Mouse (Mus musculus) embryonic fibroblast, embryonic 13.5 days (primary cell): ENCODE results near the gene Osbpl2. TPM values are rescaled to one million over a fixed set of nuclear protein-coding genes. Genes with fewer than 3 reads are reported as not detected.

Experiments
- H3K27ac ChIP-seq: 2 replicates; pipeline ENCODE4 v1.5.1; 2012; ENCODE audit warnings: low read length, control low read depth, inconsistent platforms; ENCODE audit not compliant: insufficient read depth
- H3K4me1 ChIP-seq: 2 replicates; pipeline ENCODE4 v1.6.1; 2011; ENCODE audit warnings: low read length; ENCODE audit not compliant: control insufficient read depth, insufficient read depth
- H3K4me3 ChIP-seq: 2 replicates; pipeline ENCODE4 v1.5.1; 2011; ENCODE audit warnings: mild to moderate bottlenecking, control low read depth, low read length; ENCODE audit not compliant: insufficient read depth
- CTCF ChIP-seq: IDR thresholded peaks from 2 replicates; pipeline ENCODE4 v1.5.1; 2011; ENCODE audit warnings: mild to moderate bottlenecking, control low read depth, low read length, moderate library complexity, borderline replicate concordance; ENCODE audit not compliant: insufficient read depth
- POLR2A ChIP-seq: IDR thresholded peaks from 2 replicates; pipeline ENCODE4 v1.6.1; 2011; ENCODE audit warnings: low read depth, mild to moderate bottlenecking, control low read depth, low read length, moderate library complexity
- polyA plus RNA-seq: library from polyadenylated mRNA; stranded (reverse); fragments of >200 nt; gene quantifications from 2 replicates; pipeline ENCODE4 v1.2.4, GENCODE M21; 2011; ENCODE audit warnings: low read depth; ENCODE audit not compliant: missing spikeins, insufficient read length

The Osbpl2 gene
- polyA plus RNA-seq, 1 experiment: 39.3 TPM

- H3K27ac ChIP-seq: no peak overlapping the region
- no peak overlapping the region for H3K4me3 ChIP-seq
- TF ChIP-seq CTCF (no peak), POLR2A (no peak)
- H3K4me1 ChIP-seq: no peaks in the 10 kb centered on the region
Observed at GRCm38 (mm10) chr2:180147379-180147778, 28.3 kb downstream of the Osbpl2 start.

GRCm38 (mm10) chr2:180148551-180148950 lies 29.4 kb downstream of the Osbpl2 start:
- no peak overlapping the region for H3K27ac ChIP-seq
- no peaks in the 10 kb centered on the region for H3K4me1 ChIP-seq
- TF ChIP-seq POLR2A (no peak), CTCF (no peak)
- H3K4me3 ChIP-seq: no peak overlapping the region

GRCm38 (mm10) chr2:180154796-180155195 lies 35.7 kb downstream of the Osbpl2 start:
- TF ChIP-seq CTCF (no peak), POLR2A (no peak)
- H3K27ac ChIP-seq: no peak overlapping the region
- no peaks in the 10 kb centered on the region for H3K4me1 ChIP-seq
- H3K4me3 ChIP-seq: no peak overlapping the region

GRCm38 (mm10) chr2:180158627-180159026 lies 39.5 kb downstream of the Osbpl2 start:
- Histone ChIP-seq H3K4me3 (no peak overlapping the region), H3K27ac (no peak overlapping the region), H3K4me1 (no peaks in the 10 kb centered on the region)
- no peak for TF ChIP-seq CTCF
- no peak for TF ChIP-seq POLR2A

- H3K27ac ChIP-seq: no peak overlapping the region
- no peaks in the 10 kb centered on the region for H3K4me1 ChIP-seq
- H3K4me3 ChIP-seq: no peak overlapping the region
- TF ChIP-seq CTCF (no peak), POLR2A (no peak)
Observed at GRCm38 (mm10) chr2:180165855-180166254, 46.7 kb downstream of the Osbpl2 start.

GRCm38 (mm10) chr2:180166869-180167268 lies 47.8 kb downstream of the Osbpl2 start:
- Histone ChIP-seq H3K27ac (no peak overlapping the region), H3K4me1 (no peaks in the 10 kb centered on the region), H3K4me3 (no peak overlapping the region)
- no peak for TF ChIP-seq POLR2A
- TF ChIP-seq CTCF: no peak

GRCm38 (mm10) chr2:180170151-180170805 lies 51.2 kb downstream of the Osbpl2 start:
- H3K4me1 ChIP-seq: peaks cover 5% of the 10 kb centered on the region; the same call in 1 of the 2 replicates
- H3K4me3 ChIP-seq: no peak overlapping the region
- TF ChIP-seq CTCF: no peak
- TF ChIP-seq POLR2A: no peak
- 0 out of 2 replicates have a peak overlapping the region, but pooled peaks have one; percentile 7 for H3K27ac ChIP-seq

GRCm38 (mm10) chr2:180170806-180171521 lies 51.9 kb downstream of the Osbpl2 start, which contains the start of gene Adrm1:
Adrm1 (plus strand) TSS chr2:180171485.
- Histone ChIP-seq H3K4me3 (peak within 1 kb of the TSS; percentile 73), H3K27ac (peak within 1 kb of the TSS; percentile 57; the same call in 1 of the 2 replicates)
- TF ChIP-seq POLR2A (peak; percentile 34; the same call in 1 of the 2 replicates), CTCF (peak; percentile 68)

GRCm38 (mm10) chr2:180171522-180172070 lies 52.5 kb downstream of the Osbpl2 start:
- Histone ChIP-seq H3K4me1 (peaks cover 5% of the 10 kb centered on the region; the same call in 1 of the 2 replicates), H3K27ac (peak overlapping the region; percentile 57; the same call in 1 of the 2 replicates), H3K4me3 (peak overlapping the region; percentile 73)
- TF ChIP-seq POLR2A (peak; percentile 60), CTCF (no peak)

More at GRCm38 (mm10) chr2:180170806-180171521, 51.9 kb downstream of the Osbpl2 start, which contains the start of gene Adrm1:
- peaks cover 5% of the 10 kb centered on the region; the same call in 1 of the 2 replicates for H3K4me1 ChIP-seq
